Mouse (Mus musculus) gastrocnemius, postnatal 36 days (tissue): Measurements from ENCODE around the gene Otud4. TPM values are rescaled to one million over a fixed set of nuclear protein-coding genes. Genes with fewer than 3 reads are reported as not detected.

Experiments
- DNase-seq, 2 experiments: peaks; one replicate each; pipeline ENCODE4 v3.0.0; 2022
- intact Hi-C: fragments of 180-260 bp; cut with DNase I; formaldehyde crosslinking; loops from one replicate; pipeline ENCODE4 v1.15.1; 2025
- total RNA-seq, 2 experiments: library from RNA; stranded (reverse); gene quantifications; 2 replicates each; pipeline ENCODE4 v1.2.3; 2021

The Otud4 gene
- total RNA-seq, 2 experiments from 2014 or later, result 46.9 to 49.7 TPM

DNA sequence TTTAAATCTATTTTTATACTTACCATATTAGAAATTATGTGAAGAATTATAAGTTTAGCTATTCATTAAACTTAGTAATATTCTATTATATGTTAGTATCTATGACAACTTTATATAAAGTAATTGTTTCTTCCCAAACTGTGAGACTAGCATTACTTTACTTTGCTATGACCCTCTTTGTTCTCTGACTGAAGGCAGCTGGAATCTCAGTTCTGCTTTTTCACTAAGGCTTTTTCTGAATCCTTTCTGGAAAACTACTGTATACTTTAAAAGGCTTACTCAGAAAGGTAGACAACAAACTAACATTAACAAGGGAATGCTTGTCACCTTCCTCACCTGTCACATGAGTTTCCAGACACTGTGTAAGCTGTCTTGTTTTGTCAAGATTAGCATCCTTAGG is 83.9 kb downstream of the Otud4 start:
- intact Hi-C loops, result no loop called here
- DNase-seq, result no peak

DNA sequence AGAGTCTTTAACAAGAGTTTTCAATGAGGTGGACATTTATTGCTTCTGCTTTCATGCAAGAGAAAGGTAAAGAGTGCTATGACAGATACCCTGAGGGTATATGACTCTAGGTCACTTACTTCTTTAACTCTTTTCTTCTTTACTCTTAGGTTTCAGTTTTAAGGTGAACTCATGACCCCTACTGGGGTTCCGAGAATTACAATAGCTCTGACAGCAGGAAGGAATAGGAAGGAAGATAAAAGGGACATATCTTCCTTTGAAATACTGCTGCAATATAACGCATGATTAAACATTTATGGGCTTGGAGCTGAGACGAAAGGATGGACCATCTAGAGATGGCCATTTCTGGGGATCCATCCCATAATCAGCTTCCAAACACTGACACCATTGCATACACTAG is 85.2 kb downstream of the Otud4 start:
- intact Hi-C loops, result no loop called here
- no peak for DNase-seq

Other genes starting within 250 kb of the Otud4 start
- 10 to 100 TPM in 1 of 2 experiments, 1 to 10 TPM in 1; 8.8 to 10.4 TPM for gene Smad1, start 240.1 kb upstream of the Otud4 start, total RNA-seq
- 10 to 100 TPM; 40.0 to 47.0 TPM for gene Abce1, start 72.1 kb downstream of the Otud4 start, total RNA-seq
- 1 to 10 TPM; 3.5 to 3.9 TPM for gene Anapc10, start 72.2 kb downstream of the Otud4 start, total RNA-seq